Mouse (Mus musculus): ENCODE results near the gene Erv3. TPM values are rescaled to one million over a fixed set of nuclear protein-coding genes. Genes with fewer than 3 reads are reported as not detected.
A peak's percentile ranks its signal among the peaks of the same experiment; 100 is the strongest.

Erv3 gene
- polyA plus RNA-seq, 1 experiment from 2014 or later, result not detected

- Histone ChIP-seq H3K27ac (no peak overlapping the region), H3K9me3 (no peaks in the 10 kb centered on the region), H3K4me2 (replicated peaks) (no peak overlapping the region), H3K27me3 (replicated peaks) (no peaks in the 10 kb centered on the region), H3K4me1 (no peaks in the 10 kb centered on the region; the same call in 1 of the 2 replicates), H3K9ac (no peak overlapping the region), H3K36me3 (no peaks in the 10 kb centered on the region), H3K4me3 (no peak overlapping the region)
- ATAC-seq (ENCODE audit: low FRiP score, low read depth), result no peak
Observed at GRCm38 (mm10) chr2:131857838-131858237, 1.7 kb downstream of the Erv3 start.

- no peak for ATAC-seq (ENCODE audit: low FRiP score, low read depth)
- H3K27ac ChIP-seq, result no peak overlapping the region
- no peak overlapping the region for H3K4me3 ChIP-seq
- no peak overlapping the region for H3K9ac ChIP-seq
- H3K36me3 ChIP-seq, result no peaks in the 10 kb centered on the region
- WGBS, result 85% methylated on average over 4 of the region's 4 CpGs
- no peaks in the 10 kb centered on the region for H3K27me3 ChIP-seq (replicated peaks)
- H3K4me1 ChIP-seq, result no peaks in the 10 kb centered on the region
- H3K9me3 ChIP-seq, result no peaks in the 10 kb centered on the region
- H3K4me2 ChIP-seq (replicated peaks), result no peak overlapping the region
Observed at GRCm38 (mm10) chr2:131853719-131854118, 5.8 kb downstream of the Erv3 start.

- Histone ChIP-seq H3K9ac (no peak overlapping the region), H3K36me3 (no peaks in the 10 kb centered on the region), H3K4me1 (peaks cover 7% of the 10 kb centered on the region; the same call in 1 of the 2 replicates), H3K9me3 (no peaks in the 10 kb centered on the region), H3K27me3 (replicated peaks) (no peaks in the 10 kb centered on the region), H3K27ac (no peak overlapping the region), H3K4me3 (no peak overlapping the region), H3K4me2 (replicated peaks) (no peak overlapping the region)
- no peak for ATAC-seq (ENCODE audit: low FRiP score, low read depth)
- 88% methylated on average over 12 of the region's 12 CpGs for whole genome bisulfite sequencing
Observed at GRCm38 (mm10) chr2:131851333-131852092, 8.0 kb downstream of the Erv3 start.

- peaks cover 7% of the 10 kb centered on the region; the same call in 1 of the 2 replicates for H3K4me1 ChIP-seq
- no peaks in the 10 kb centered on the region for H3K9me3 ChIP-seq
- no peaks in the 10 kb centered on the region for H3K36me3 ChIP-seq
- no peak overlapping the region for H3K9ac ChIP-seq
- no peak overlapping the region for H3K27ac ChIP-seq
- no peak overlapping the region for H3K4me3 ChIP-seq
- H3K4me2 ChIP-seq (replicated peaks), result no peak overlapping the region
- H3K27me3 ChIP-seq (replicated peaks), result no peaks in the 10 kb centered on the region
- no peak for ATAC-seq (ENCODE audit: low FRiP score, low read depth)
- 95% methylated on average over 4 of the region's 4 CpGs for WGBS
Observed at GRCm38 (mm10) chr2:131850047-131850446, 9.5 kb downstream of the Erv3 start.

GRCm38 (mm10) chr2:131847501-131848359, 11.8 kb downstream of the Erv3 start:
- Histone ChIP-seq H3K27ac (peak overlapping the region; percentile 67; the same call in 1 of the 2 replicates), H3K9ac (0 out of 2 replicates have a peak overlapping the region, but pooled peaks have one; percentile 22), H3K4me1 (peaks cover 7% of the 10 kb centered on the region; the same call in 1 of the 2 replicates), H3K9me3 (no peaks in the 10 kb centered on the region), H3K36me3 (no peaks in the 10 kb centered on the region), H3K4me3 (0 out of 2 replicates have a peak overlapping the region, but pooled peaks have one; percentile 11), H3K27me3 (replicated peaks) (no peaks in the 10 kb centered on the region), H3K4me2 (replicated peaks) (peak overlapping the region; percentile 43)
- ATAC-seq (ENCODE audit: low FRiP score, low read depth), result peak; percentile 99
- WGBS, result 3% methylated on average over 10 of the region's 10 CpGs

- Histone ChIP-seq H3K9me3 (no peaks in the 10 kb centered on the region), H3K4me1 (peaks cover 7% of the 10 kb centered on the region; the same call in 1 of the 2 replicates), H3K4me2 (replicated peaks) (peak overlapping the region; percentile 43; the same call in 1 of the 2 replicates), H3K36me3 (no peaks in the 10 kb centered on the region), H3K27ac (no peak overlapping the region), H3K27me3 (replicated peaks) (no peaks in the 10 kb centered on the region), H3K4me3 (no peak overlapping the region), H3K9ac (no peak overlapping the region)
- ATAC-seq (ENCODE audit: low FRiP score, low read depth), result no peak
- WGBS, result 48% methylated on average over 2 of the region's 2 CpGs
Observed at GRCm38 (mm10) chr2:131846811-131847210, 12.7 kb downstream of the Erv3 start.

- H3K4me1 ChIP-seq, result peaks cover 7% of the 10 kb centered on the region; the same call in 1 of the 2 replicates
- no peaks in the 10 kb centered on the region for H3K9me3 ChIP-seq
- H3K4me3 ChIP-seq, result no peak overlapping the region
- no peak overlapping the region for H3K9ac ChIP-seq
- H3K36me3 ChIP-seq, result no peaks in the 10 kb centered on the region
- 0 out of 2 replicates have a peak overlapping the region, but pooled peaks have one; percentile 43 for H3K4me2 ChIP-seq (replicated peaks)
- no peak for ATAC-seq (ENCODE audit: low FRiP score, low read depth)
- WGBS, result 80% methylated on average over 11 of the region's 11 CpGs
- no peak overlapping the region for H3K27ac ChIP-seq
- no peaks in the 10 kb centered on the region for H3K27me3 ChIP-seq (replicated peaks)
Observed at GRCm38 (mm10) chr2:131846132-131846710, 13.3 kb downstream of the Erv3 start.

GRCm38 (mm10) chr2:131845671-131846070, 13.9 kb downstream of the Erv3 start:
- ATAC-seq (ENCODE audit: low FRiP score, low read depth), result no peak
- H3K27ac ChIP-seq, result no peak overlapping the region

GRCm38 (mm10) chr2:131842568-131842967, 17.0 kb downstream of the Erv3 start:
- 70% methylated on average over 5 of the region's 5 CpGs for WGBS
- no peak for ATAC-seq (ENCODE audit: low FRiP score, low read depth)
- Histone ChIP-seq H3K27me3 (replicated peaks) (no peaks in the 10 kb centered on the region), H3K4me3 (no peak overlapping the region), H3K27ac (no peak overlapping the region), H3K4me2 (replicated peaks) (no peak overlapping the region), H3K9ac (no peak overlapping the region), H3K9me3 (no peaks in the 10 kb centered on the region), H3K4me1 (peaks cover 7% of the 10 kb centered on the region; the same call in 1 of the 2 replicates), H3K36me3 (no peaks in the 10 kb centered on the region)

More at GRCm38 (mm10) chr2:131845671-131846070, 13.9 kb downstream of the Erv3 start:
- WGBS, result 76% methylated on average over 8 of the region's 8 CpGs
- Histone ChIP-seq H3K9me3 (no peaks in the 10 kb centered on the region), H3K4me2 (replicated peaks) (no peak overlapping the region), H3K36me3 (no peaks in the 10 kb centered on the region), H3K4me3 (no peak overlapping the region), H3K4me1 (peaks cover 7% of the 10 kb centered on the region; the same call in 1 of the 2 replicates), H3K9ac (no peak overlapping the region), H3K27me3 (replicated peaks) (no peaks in the 10 kb centered on the region)

- Histone ChIP-seq H3K9me3 (no peaks in the 10 kb centered on the region), H3K27ac (no peak overlapping the region), H3K36me3 (no peaks in the 10 kb centered on the region), H3K27me3 (replicated peaks) (no peaks in the 10 kb centered on the region), H3K9ac (no peak overlapping the region), H3K4me2 (replicated peaks) (no peak overlapping the region), H3K4me1 (no peaks in the 10 kb centered on the region), H3K4me3 (no peak overlapping the region)
- no peak for ATAC-seq (ENCODE audit: low FRiP score, low read depth)
- 69% methylated on average over 2 of the region's 2 CpGs for WGBS
Observed at GRCm38 (mm10) chr2:131841321-131841693, 18.2 kb downstream of the Erv3 start.

- H3K9ac ChIP-seq, result no peak overlapping the region
Observed at GRCm38 (mm10) chr2:131840611-131841320, 18.8 kb downstream of the Erv3 start.

More at GRCm38 (mm10) chr2:131840611-131841320, 18.8 kb downstream of the Erv3 start:
- Histone ChIP-seq H3K36me3 (no peaks in the 10 kb centered on the region), H3K4me2 (replicated peaks) (no peak overlapping the region), H3K4me3 (no peak overlapping the region), H3K9me3 (no peaks in the 10 kb centered on the region), H3K27me3 (replicated peaks) (no peaks in the 10 kb centered on the region), H3K27ac (no peak overlapping the region), H3K4me1 (no peaks in the 10 kb centered on the region)
- 47% methylated on average over 9 of the region's 9 CpGs for WGBS
- ATAC-seq (ENCODE audit: low FRiP score, low read depth), result peak; percentile 21; the same call in 1 of the 2 replicates

All from neural tube, embryonic 12.5 days (tissue).